ENCODE assay signal across 18 mouse cellular contexts in the genomic region with DNA sequence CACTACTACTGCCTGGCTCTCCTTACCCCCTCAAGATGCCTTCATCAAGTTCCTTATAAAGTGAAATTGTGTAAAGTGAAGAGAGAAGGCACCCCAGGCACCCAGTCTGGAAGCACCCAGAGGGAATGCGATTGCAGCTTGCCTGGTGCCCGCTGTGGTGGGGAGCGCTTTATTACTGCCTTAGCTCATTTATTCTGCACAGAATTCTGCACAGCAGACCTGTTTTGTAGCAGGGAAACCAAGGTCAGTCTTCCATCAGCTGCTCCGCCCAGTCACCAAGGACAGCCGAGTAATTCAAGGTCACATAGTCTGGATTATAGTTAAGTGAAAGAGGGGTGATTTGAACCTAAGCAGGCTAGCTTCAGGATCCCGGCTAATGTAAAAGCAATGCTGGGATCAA. TPM values are rescaled to one million over a fixed set of nuclear protein-coding genes. Genes with fewer than 3 reads are reported as not detected.
DNase-seq lines count a peak whose midpoint lies in the region; ATAC-seq and TF ChIP-seq lines count a peak whose summit lies in the region.
"Had no signal": no experiment of that assay in that cellular context is flagged by ENCODE, and none has a peak within 500 bp of the region (broad histone marks: within the 10 kb centered on the region; RNA-seq: fewer than 3 reads in every experiment).

No protein-coding gene starts in this region.

- H3K9me3 ChIP-seq in hindbrain, postnatal 0 days (ENCODE audit: low read length), result no peaks in the 10 kb centered on the region
- no peaks in the 10 kb centered on the region for H3K9me3 ChIP-seq in hindbrain, embryonic 14.5 days (ENCODE audit: control insufficient read depth, low read length)
- no peaks in the 10 kb centered on the region for H3K9me3 ChIP-seq in stomach, embryonic 15.5 days
- H3K9me3 ChIP-seq in stomach, postnatal 0 days (ENCODE audit: control insufficient read depth, low read length), result no peaks in the 10 kb centered on the region
- no peaks in the 10 kb centered on the region for H3K9me3 ChIP-seq in kidney, embryonic 16.5 days (ENCODE audit: low read length)
- H3K9me3 ChIP-seq: hindbrain, embryonic 15.5 days; midbrain, embryonic 12.5 days had no signal

- H3K4me3 ChIP-seq in hindbrain, postnatal 0 days (ENCODE audit: low read length), result no peak overlapping the region
- H3K4me3 ChIP-seq in hindbrain, embryonic 14.5 days (replicated peaks; ENCODE audit: low read length), result no peak overlapping the region
- no peak overlapping the region for H3K4me3 ChIP-seq in stomach, embryonic 15.5 days (replicated peaks)
- no peak overlapping the region for H3K4me3 ChIP-seq in stomach, postnatal 0 days (ENCODE audit: low read depth, low read length)
- no peak overlapping the region for H3K4me3 ChIP-seq in kidney, embryonic 16.5 days (ENCODE audit: low read length)
- H3K4me3 ChIP-seq: erythroblast, embryonic 14.5 days; hindbrain, embryonic 15.5 days; midbrain, embryonic 12.5 days; myocyte had no signal

- peaks cover 11% of the 10 kb centered on the region; the same call in 1 of the 2 replicates for H3K4me1 ChIP-seq in hindbrain, postnatal 0 days (ENCODE audit: insufficient read depth, low read length)
- H3K4me1 ChIP-seq in hindbrain, embryonic 14.5 days (replicated peaks; ENCODE audit: control insufficient read depth, insufficient read depth, low read length), result peaks cover 24% of the 10 kb centered on the region
- peaks cover 39% of the 10 kb centered on the region for H3K4me1 ChIP-seq in stomach, embryonic 15.5 days
- H3K4me1 ChIP-seq in stomach, postnatal 0 days (replicated peaks; ENCODE audit: control insufficient read depth, insufficient read depth), result peaks cover 13% of the 10 kb centered on the region; the same call in 1 of the 2 replicates
- H3K4me1 ChIP-seq in kidney, embryonic 16.5 days (ENCODE audit: insufficient read depth, low read length), result peaks cover 46% of the 10 kb centered on the region

- no peak for ATAC-seq in hindbrain, postnatal 0 days
- no peak for ATAC-seq in hindbrain, embryonic 14.5 days (ENCODE audit: low FRiP score)
- ATAC-seq in stomach, embryonic 15.5 days (ENCODE audit: insufficient read depth, low FRiP score, low read depth), result no peak
- no peak for ATAC-seq in stomach, postnatal 0 days (ENCODE audit: low FRiP score, low TSS enrichment)
- ATAC-seq in kidney, embryonic 16.5 days (ENCODE audit: low FRiP score, low TSS enrichment), result no peak
- ATAC-seq: forebrain, embryonic 16.5 days had no signal

- WGBS in hindbrain, postnatal 0 days, result 89% methylated on average over 6 of the region's 6 CpGs
- WGBS in hindbrain, embryonic 14.5 days, result 88% methylated on average over 6 of the region's 6 CpGs
- 82% methylated on average over 6 of the region's 6 CpGs for WGBS in stomach, embryonic 15.5 days
- WGBS in stomach, postnatal 0 days, result 83% methylated on average over 6 of the region's 6 CpGs
- WGBS in kidney, embryonic 16.5 days, result 83% methylated on average over 6 of the region's 6 CpGs

- no peaks in the 10 kb centered on the region for H3K36me3 ChIP-seq in hindbrain, postnatal 0 days (ENCODE audit: insufficient read depth, low read length)
- H3K36me3 ChIP-seq in hindbrain, embryonic 14.5 days (replicated peaks; ENCODE audit: control insufficient read depth, insufficient read depth), result no peaks in the 10 kb centered on the region
- H3K36me3 ChIP-seq in stomach, embryonic 15.5 days, result no peaks in the 10 kb centered on the region
- H3K36me3 ChIP-seq in stomach, postnatal 0 days (ENCODE audit: control insufficient read depth, insufficient read depth, low read length), result no peaks in the 10 kb centered on the region
- no peaks in the 10 kb centered on the region for H3K36me3 ChIP-seq in kidney, embryonic 16.5 days (ENCODE audit: insufficient read depth, low read length)
- H3K36me3 ChIP-seq: hindbrain, embryonic 15.5 days had no signal

- H3K4me2 ChIP-seq in hindbrain, postnatal 0 days (ENCODE audit: low read depth, low read length), result no peak overlapping the region
- no peak overlapping the region for H3K4me2 ChIP-seq in hindbrain, embryonic 14.5 days (replicated peaks)
- H3K4me2 ChIP-seq in stomach, embryonic 15.5 days, result no peak overlapping the region
- no peak overlapping the region for H3K4me2 ChIP-seq in stomach, postnatal 0 days (replicated peaks; ENCODE audit: low read depth)
- no peak overlapping the region for H3K4me2 ChIP-seq in kidney, embryonic 16.5 days (replicated peaks; ENCODE audit: low read depth, low read length)
- H3K4me2 ChIP-seq: hindbrain, embryonic 15.5 days; midbrain, embryonic 12.5 days had no signal

- intact Hi-C loops in gastrocnemius, postnatal 14 days (cut with DNase I; ENCODE audit: low total_unique reads), result no loop called here

- H3K9ac ChIP-seq in hindbrain, postnatal 0 days (replicated peaks; ENCODE audit: low read length), result no peak overlapping the region
- H3K9ac ChIP-seq in hindbrain, embryonic 14.5 days, result no peak overlapping the region
- no peak overlapping the region for H3K9ac ChIP-seq in stomach, embryonic 15.5 days
- H3K9ac ChIP-seq in stomach, postnatal 0 days (ENCODE audit: low read length), result no peak overlapping the region
- H3K9ac ChIP-seq in kidney, embryonic 16.5 days (replicated peaks; ENCODE audit: low read length), result no peak overlapping the region
- H3K9ac ChIP-seq: hindbrain, embryonic 15.5 days; midbrain, embryonic 12.5 days had no signal

- TF ChIP-seq CTCF in hindbrain, postnatal 0 days (IDR thresholded peaks at IDR 0.05; ENCODE audit: low read depth), result no peak
- TF ChIP-seq CTCF in stomach, postnatal 0 days (IDR thresholded peaks at IDR 0.05; ENCODE audit: low read depth), result no peak

- no peaks in the 10 kb centered on the region for H3K27me3 ChIP-seq in hindbrain, postnatal 0 days (ENCODE audit: insufficient read depth, low read length)
- H3K27me3 ChIP-seq in hindbrain, embryonic 14.5 days (ENCODE audit: control insufficient read depth, insufficient read depth, low read length), result no peaks in the 10 kb centered on the region
- H3K27me3 ChIP-seq in stomach, embryonic 15.5 days (replicated peaks), result no peaks in the 10 kb centered on the region
- no peaks in the 10 kb centered on the region for H3K27me3 ChIP-seq in stomach, postnatal 0 days (ENCODE audit: control insufficient read depth, insufficient read depth, low read length)
- H3K27me3 ChIP-seq in kidney, embryonic 16.5 days (ENCODE audit: insufficient read depth, low read length), result no peaks in the 10 kb centered on the region
- H3K27me3 ChIP-seq: hindbrain, embryonic 15.5 days; midbrain, embryonic 12.5 days had no signal

- TF ChIP-seq EP300 in stomach, postnatal 0 days (optimal IDR thresholded peaks at IDR 0.05), result no peak

- no peak for DNase-seq in hindbrain, postnatal 0 days (ENCODE audit: low spot score)
- DNase-seq in hindbrain, embryonic 14.5 days (ENCODE audit: low spot score), result no peak
- no peak for DNase-seq in stomach, postnatal 0 days (ENCODE audit: low spot score)
- no peak for DNase-seq in gastrocnemius, postnatal 14 days
- no peak for DNase-seq in MN1 (ENCODE audit: low spot score)
- DNase-seq: cerebellum, adult 18-20 months; layer of hippocampus, postnatal 36 days; left cerebral cortex, postnatal 4 days; right cerebral cortex, postnatal 25 days; thymus, adult 18-20 months had no signal

- H3K27ac ChIP-seq in hindbrain, postnatal 0 days, result peak overlapping the region; percentile 74; the same call in 1 of the 2 replicates
- no peak overlapping the region for H3K27ac ChIP-seq in hindbrain, embryonic 14.5 days
- H3K27ac ChIP-seq in stomach, embryonic 15.5 days, result 0 out of 2 replicates have a peak overlapping the region, but pooled peaks have one; percentile 77
- H3K27ac ChIP-seq in stomach, postnatal 0 days (replicated peaks), result no peak overlapping the region
- H3K27ac ChIP-seq in kidney, embryonic 16.5 days (ENCODE audit: low read length), result peak overlapping the region; percentile 17; the same call in 1 of the 2 replicates
- H3K27ac ChIP-seq: macrophage; midbrain, embryonic 12.5 days had no signal

RNA-seq across cellular contexts. Expression of a gene that starts 14.7 kb away (rescaled TPM):
- 11.7 and 14.2 TPM in 2 replicates for total RNA-seq in hindbrain, postnatal 0 days (2014; rRNA removed)
- 27.6 and 27.7 TPM in 2 replicates for polyA plus RNA-seq in hindbrain, postnatal 0 days (2015; fragmentation: Nextera tagmentation; extraction: Ambion mirVana)
- polyA plus RNA-seq in hindbrain, embryonic 14.5 days (2014; fragmentation: Nextera tagmentation; extraction: Ambion mirVana), result 38.4 and 40.3 TPM in 2 replicates
- polyA plus RNA-seq in stomach, embryonic 15.5 days (2015; fragmentation: Nextera tagmentation; extraction: Ambion mirVana), result 14.1 and 17.9 TPM in 2 replicates
- polyA plus RNA-seq in stomach, postnatal 0 days (2015; fragmentation: Nextera tagmentation; extraction: Ambion mirVana), result 10.2 and 10.7 TPM in 2 replicates
- polyA plus RNA-seq in kidney, embryonic 16.5 days (2015; fragmentation: Nextera tagmentation; extraction: Ambion mirVana), result 28.6 and 33.4 TPM in 2 replicates
- total RNA-seq in gastrocnemius, postnatal 14 days (2021), result 1 to 10 TPM; 8.0 to 8.5 TPM

Comparison
In these comparisons a context has a peak if more than half of its experiments do, and no peak if none do; other contexts are left out.
1. H3K27ac ChIP-seq: peak in hindbrain, postnatal 0 days (single experiment), stomach, embryonic 15.5 days (single experiment) and kidney, embryonic 16.5 days (single experiment); none in hindbrain, embryonic 14.5 days (single experiment) and stomach, postnatal 0 days (single experiment).